Mouse (Mus musculus) Patski (cell line): Measurements from ENCODE around the gene Apol11a. TPM values are rescaled to one million over a fixed set of nuclear protein-coding genes. Genes with fewer than 3 reads are reported as not detected.
"Not testable (repeated sequence)": the region's sequence is repeated elsewhere in the genome, so short reads cannot be mapped to it uniquely, and the experiment has no call there.

Experiments used
- ATAC-seq: fragments of 100-300 bp; one replicate; pipeline ENCODE4 v1.8.0; 2021
- CTCF ChIA-PET: fragments of 350-600 bp; sonication (Branson Sonifier 250); formaldehyde crosslinking; loops from one replicate; lab custom pipeline; 2022; ENCODE audit warnings: inconsistent platforms; lab: Charles Lee
- POLR2A ChIA-PET: fragments of 350-600 bp; sonication (Branson Sonifier 250); formaldehyde crosslinking; loops from one replicate; lab custom pipeline; 2022; ENCODE audit warnings: antibody characterized with exemption, inconsistent platforms; lab: Charles Lee
- DNase-seq: peaks from one replicate; pipeline ENCODE4 v3.0.0-alpha.2; 2011; ENCODE audit warnings: low read depth, low spot score
- H3K27me3 ChIP-seq: fragments of 371-371 bp; one replicate; pipeline ENCODE4 v1.5.1; 2021
- CTCF ChIP-seq: fragments of 100-300 bp; IDR thresholded peaks from one replicate; pipeline ENCODE4 v1.5.1; 2021
- in situ Hi-C: fragments of 300-500 bp; cut with MboI; formaldehyde crosslinking; loops from 3 replicates; pipeline ENCODE4 v1.11.1; 2018; ENCODE audit warnings: low pct_unique_long_range_greater_than_20kb, mixed read lengths
- polyA plus RNA-seq: library from polyadenylated mRNA; unstranded; gene quantifications from one replicate; pipeline ENCODE4 v1.2.3, GENCODE M21; 2021

Apol11a gene
- 0.06 TPM for polyA plus RNA-seq

DNA sequence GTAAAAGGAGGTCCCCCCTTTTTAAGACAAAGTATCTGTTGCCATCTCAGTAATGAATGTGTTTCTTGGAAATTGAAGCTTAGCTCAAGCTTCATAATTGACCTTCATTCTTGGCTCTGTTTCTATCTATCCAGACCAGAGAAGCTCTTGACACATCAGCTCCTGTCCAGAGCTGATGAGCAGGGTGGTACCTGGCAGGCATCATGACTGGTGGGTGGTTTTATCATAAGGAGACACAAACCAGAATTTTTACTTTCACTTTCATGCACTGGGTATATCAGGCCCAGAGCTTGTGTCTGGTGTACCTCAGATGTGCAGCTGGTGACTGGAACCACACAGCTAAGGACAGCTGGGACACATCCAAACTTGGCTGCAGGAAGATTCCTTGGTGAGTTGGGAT, at the start of gene Apol11a:
Gene Apol11a, plus strand, starts transcription at position 306 of the 400 bp plus-strand sequence.
- POLR2A ChIA-PET, H3K27me3 ChIP-seq, CTCF ChIA-PET: not testable (repeated sequence)

DNA sequence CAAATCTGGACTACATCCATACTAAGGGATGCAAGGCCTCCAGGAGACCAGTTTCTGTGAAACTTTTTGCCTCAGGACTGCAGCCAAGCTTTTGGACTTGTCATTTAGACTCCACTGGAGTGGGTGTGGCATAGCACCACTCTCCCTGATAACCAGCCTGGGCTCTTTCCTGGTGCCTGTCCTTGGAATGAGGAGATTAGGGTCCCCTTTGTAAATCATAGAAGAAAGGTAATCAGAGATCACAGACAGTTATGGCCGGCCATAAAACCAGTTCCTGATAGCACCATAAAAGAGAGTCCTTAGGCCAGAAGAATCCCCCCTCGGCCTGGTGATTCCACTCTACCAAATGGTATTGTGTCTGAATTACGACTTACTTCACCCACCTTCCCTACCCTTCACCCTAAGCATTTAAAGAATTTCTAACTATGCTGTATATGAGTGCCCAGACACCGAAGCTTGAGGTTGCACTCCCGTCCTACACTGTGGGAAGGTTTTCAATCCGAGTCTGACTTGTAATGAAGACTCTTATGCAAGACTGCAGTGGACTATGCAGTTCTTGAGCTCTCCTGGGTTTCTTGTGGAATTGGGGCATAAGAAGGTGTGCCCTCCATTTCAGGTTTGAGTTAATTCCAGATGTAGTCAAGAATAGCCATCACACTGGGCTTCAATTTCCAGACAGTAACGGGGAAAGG, 33.2 kb upstream of the Apol11a start:
- POLR2A ChIA-PET, ATAC-seq, H3K27me3 ChIP-seq, DNase-seq, CTCF ChIA-PET, in situ Hi-C loops: not testable (repeated sequence)

More for the DNA sequence above, at the start of gene Apol11a:
- DNase-seq, in situ Hi-C loops, ATAC-seq: not testable (repeated sequence)

DNA sequence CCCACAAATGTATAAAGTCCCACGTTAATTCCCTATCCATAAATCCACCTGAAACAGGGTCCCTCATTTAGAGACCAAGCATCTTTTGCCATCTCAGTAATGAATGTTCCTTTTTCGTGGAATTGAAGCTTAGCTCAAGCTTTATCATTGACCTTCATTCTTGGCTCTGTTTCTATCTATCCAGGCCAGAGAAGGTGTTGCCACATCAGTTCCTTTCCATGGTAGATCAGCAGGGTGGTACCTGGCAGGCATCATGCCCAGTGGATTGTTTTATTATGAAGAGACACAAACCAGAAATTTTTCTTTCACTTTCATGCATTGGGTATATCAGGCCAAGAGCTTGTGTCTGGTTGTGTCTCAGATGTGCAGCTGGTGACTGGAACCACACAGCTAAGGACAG, 31.4 kb upstream of the Apol11a start, which contains the start of gene Apol10a:
Gene Apol10a, plus strand, starts transcription at position 355 of the 400 bp plus-strand sequence.
- H3K27me3 ChIP-seq, ATAC-seq, CTCF ChIA-PET, POLR2A ChIA-PET, DNase-seq, in situ Hi-C loops: not testable (repeated sequence)

DNA sequence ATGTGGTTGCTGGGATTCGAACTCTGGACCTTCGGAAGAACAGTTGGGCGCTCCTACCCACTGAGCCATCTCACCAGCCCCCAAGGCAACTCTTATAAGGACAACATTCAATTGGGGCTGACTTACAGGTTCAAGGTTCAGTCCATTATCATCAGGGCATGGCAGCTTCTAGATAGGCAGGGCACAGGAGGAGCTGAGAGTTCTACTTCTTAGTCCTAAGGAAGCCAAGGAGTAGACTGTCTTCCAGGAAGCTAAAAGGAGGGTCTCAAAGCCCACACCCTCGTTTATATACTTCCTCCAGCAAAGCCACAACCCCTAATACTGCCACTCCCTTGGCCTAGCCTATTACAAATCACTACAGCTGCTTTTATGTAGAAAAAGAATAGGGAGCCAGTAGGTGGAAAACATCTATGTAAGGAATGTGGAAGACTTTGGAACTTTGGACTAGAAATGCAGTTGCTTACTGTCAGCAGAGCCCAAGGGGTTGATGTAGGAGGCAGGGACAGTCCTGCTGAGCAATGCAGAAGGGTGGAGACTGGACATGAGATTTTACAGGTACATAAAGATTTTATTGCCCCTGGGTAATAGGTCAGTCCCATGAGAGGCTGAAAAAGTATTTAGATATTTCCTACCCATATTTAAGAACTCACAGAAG, 25.8 kb upstream of the Apol11a start:
- H3K27me3 ChIP-seq, result no peaks in the 10 kb centered on the region
- ATAC-seq (no peak), DNase-seq (no peak)
- no peak for TF ChIP-seq CTCF
- ChIA-PET CTCF (no interaction called here), POLR2A (no interaction called here)
- in situ Hi-C loops, result no loop called here

DNA sequence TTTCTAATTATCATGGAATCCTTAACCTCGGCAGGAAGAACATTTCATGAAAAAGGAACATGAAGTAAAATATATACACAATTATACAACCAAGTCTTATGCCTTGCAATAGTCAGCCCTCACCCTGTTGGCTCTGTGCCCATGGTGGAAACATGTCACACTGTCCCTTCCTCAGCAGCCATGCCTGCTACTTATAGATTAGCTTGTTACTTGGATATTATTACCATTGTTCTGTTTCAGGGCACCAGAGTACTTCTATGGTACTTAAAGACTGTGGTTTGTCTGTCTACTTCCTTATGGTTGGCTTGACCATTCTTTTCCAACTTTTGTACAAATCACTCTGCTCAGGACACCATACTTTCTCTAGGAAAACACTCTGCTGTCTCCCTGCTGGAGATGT, 14.9 kb upstream of the Apol11a start:
- H3K27me3 ChIP-seq, in situ Hi-C loops, POLR2A ChIA-PET, DNase-seq, ATAC-seq, CTCF ChIA-PET: not testable (repeated sequence)

DNA sequence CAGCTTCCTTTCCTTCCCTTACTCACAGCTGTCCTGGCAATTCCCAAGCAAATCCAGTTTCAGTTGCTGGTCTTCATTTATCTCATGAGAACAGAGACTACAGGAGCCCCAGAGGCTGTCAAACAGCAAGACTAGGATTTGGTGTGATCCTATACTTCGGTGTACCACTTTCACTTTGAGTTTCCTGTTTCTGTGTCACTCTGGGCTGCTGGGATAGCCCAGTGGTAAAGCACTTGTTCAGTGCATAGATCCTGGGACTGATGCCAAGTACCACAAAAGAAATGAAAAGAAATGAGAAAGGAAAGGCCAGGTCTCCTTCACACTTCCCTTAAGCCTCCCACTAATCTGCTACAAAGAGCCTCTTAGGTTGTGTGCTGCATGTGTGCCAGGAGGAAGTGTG, 13.4 kb upstream of the Apol11a start:
- POLR2A ChIA-PET, in situ Hi-C loops, H3K27me3 ChIP-seq, CTCF ChIA-PET, DNase-seq, ATAC-seq: not testable (repeated sequence)

DNA sequence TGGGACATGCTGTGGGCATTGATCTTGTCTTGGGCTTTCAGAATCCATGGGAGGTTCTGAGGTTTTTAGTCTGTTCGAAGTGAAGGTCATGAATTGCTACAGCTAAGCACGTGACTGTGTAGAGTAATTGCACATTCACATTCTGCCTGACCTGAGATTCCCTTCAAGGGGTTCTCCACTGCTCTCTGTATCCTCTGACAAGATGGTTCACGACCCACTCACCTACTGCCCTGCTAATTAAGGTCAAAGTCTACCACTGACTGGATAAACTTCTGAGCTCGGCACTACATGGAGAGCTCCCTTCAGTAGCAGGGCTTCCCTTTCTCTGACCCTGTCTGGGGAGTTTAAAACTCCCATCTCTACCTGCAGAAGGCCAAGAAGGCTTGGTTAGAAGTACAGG, 12.5 kb downstream of the Apol11a start:
- DNase-seq, POLR2A ChIA-PET, in situ Hi-C loops, CTCF ChIA-PET, H3K27me3 ChIP-seq, ATAC-seq: not testable (repeated sequence)

DNA sequence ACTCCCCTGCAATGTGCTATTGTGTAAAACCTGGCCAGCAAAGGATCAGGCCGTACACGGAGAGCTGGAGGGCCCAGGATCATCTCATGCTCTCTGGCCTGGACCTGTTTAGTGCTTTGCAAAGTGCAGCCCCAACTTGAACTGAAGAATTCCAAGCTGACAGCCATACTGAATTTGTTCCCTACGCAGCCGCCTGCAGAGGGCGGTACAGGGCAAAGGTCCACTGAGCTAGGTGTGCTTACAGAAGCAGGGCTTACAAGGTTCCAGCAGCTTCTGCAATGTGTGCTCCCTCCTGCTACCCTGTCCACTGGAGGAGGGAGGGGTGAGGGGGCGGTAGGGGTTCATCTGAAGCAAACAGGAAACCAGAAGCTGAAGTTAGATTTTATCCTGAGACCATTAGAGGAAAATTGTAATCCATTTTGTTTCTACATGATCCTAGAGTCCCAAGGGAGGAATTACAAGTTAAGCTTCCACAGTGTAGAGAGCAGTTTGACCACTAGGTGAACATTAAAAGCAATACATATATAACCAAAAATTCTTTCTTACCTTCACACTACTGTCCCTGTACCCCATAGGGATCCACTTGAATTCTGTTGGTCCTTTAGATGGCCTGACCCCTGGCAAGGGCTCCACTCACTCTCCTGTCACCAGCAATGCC, 15.2 kb downstream of the Apol11a start:
- POLR2A ChIA-PET, CTCF ChIA-PET, DNase-seq, H3K27me3 ChIP-seq, in situ Hi-C loops, ATAC-seq: not testable (repeated sequence)

DNA sequence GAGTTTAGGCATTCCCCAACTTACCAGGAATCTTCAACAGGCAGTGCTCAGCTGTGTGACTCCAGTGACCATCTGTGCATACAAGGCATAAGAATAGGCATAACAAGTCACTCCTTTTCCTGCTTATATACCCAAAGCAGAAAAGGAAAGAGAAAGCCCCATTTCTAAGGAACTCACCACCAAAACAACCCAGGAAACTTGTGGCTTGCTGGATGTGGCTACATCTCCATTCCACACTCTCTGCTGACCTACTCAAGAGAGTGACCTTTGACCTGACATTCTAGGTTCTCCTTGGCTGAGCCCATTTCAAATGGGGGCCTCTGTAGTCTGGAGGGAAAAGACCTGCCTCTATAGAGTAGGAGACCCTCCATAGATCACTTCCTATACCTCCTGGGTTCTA, 25.1 kb downstream of the Apol11a start, which contains the start of gene Apol7c:
Gene Apol7c, minus strand, starts transcription at position 101 of the 400 bp plus-strand sequence.
- no peak for TF ChIP-seq CTCF
- H3K27me3 ChIP-seq, result no peaks in the 10 kb centered on the region
- CTCF ChIA-PET, result no interaction called here
- ATAC-seq (no peak), DNase-seq (no peak)
- POLR2A ChIA-PET, result no interaction called here
- in situ Hi-C loops, result no loop called here

DNA sequence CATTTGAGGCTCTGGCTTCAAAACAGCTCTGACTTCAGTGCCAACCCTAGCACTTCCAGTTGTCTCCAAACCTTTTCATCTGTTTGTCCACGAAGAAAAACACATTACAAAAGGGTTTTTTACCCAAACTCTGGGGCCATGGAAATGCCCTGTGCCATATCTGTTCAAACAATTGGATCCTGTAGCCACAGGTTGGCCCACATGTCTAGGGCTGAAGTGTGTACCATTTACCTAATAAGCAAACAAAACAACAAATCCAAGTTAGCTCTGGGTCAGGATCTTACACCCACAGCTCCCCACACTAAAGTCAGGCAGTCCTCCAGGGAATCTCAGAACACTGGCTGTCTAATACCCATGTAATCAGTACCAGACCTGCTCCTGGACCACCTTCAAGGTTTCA, 31.1 kb downstream of the Apol11a start:
- POLR2A ChIA-PET, result not testable (repeated sequence)

DNA sequence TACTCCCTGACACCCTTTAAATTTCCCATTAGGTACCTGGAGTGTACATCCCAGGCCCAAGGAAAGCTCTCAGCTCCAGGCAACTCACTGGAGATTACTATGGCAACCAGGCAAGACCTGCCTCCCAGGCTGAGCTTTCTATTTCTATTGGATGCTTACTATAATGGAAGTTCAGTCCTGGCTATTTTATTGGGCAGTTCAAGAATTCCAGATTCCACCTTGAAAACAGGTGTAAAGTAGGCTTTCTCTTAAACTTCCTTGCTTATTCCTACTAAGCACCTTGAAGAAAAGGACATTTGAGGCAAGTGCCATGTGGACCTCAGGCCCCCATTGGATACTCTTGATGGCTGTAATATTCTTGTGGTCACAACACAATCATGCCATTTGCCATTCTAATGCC, 53.7 kb downstream of the Apol11a start, which contains the start of gene 1700025B11Rik:
Gene 1700025B11Rik, minus strand, starts transcription at position 101 of the 400 bp plus-strand sequence.
- in situ Hi-C loops, result no loop called here
- TF ChIP-seq CTCF, result no peak
- ChIA-PET POLR2A (no interaction called here), CTCF (no interaction called here)
- H3K27me3 ChIP-seq, result peaks cover 25% of the 10 kb centered on the region
- ATAC-seq (no peak), DNase-seq (no peak)

More for the DNA sequence above, 31.1 kb downstream of the Apol11a start:
- H3K27me3 ChIP-seq, CTCF ChIA-PET, in situ Hi-C loops, DNase-seq, ATAC-seq: not testable (repeated sequence)
